Mouse (Mus musculus): ENCODE measurements at regions not wholly inside any gene's neighbourhood (a gene's known extent, or its start where the extent isn't known, plus 50 kb on each side); places are given as distances from the start of the nearest gene placed in this dataset.
"Not testable (repeated sequence)": the region's sequence is repeated elsewhere in the genome, so short reads cannot be mapped to it uniquely, and the experiment has no call there.

GRCm38 (mm10) chr13:10909122-10909751 lies 548.6 kb upstream of the Chrm3 start:
- intact Hi-C loops (cut with DNase I; ENCODE audit: low total_unique reads), result no loop called here
- no peak for DNase-seq

DNA sequence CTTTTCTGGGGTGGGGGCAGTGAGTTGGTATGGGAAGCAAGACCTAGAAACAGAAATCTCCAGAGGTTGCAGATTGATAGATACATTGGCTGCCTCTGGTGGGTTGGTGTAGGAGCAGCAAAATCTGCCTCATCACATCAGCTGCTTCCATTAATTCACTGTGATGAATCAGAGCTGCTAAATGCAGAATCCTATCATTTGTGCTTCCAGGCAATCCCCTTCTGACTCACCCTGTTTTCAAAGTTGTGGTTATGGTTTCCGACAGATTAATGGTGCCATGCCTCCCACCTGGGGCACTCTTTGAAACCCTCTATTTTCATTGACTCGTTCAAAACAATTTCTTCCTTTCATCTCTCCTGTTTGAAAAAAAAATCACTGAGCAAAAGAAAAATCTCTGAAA lies 507.2 kb upstream of the Chrm3 start:
- no peak for DNase-seq
- intact Hi-C loops (cut with DNase I; ENCODE audit: low total_unique reads), result no loop called here

DNA sequence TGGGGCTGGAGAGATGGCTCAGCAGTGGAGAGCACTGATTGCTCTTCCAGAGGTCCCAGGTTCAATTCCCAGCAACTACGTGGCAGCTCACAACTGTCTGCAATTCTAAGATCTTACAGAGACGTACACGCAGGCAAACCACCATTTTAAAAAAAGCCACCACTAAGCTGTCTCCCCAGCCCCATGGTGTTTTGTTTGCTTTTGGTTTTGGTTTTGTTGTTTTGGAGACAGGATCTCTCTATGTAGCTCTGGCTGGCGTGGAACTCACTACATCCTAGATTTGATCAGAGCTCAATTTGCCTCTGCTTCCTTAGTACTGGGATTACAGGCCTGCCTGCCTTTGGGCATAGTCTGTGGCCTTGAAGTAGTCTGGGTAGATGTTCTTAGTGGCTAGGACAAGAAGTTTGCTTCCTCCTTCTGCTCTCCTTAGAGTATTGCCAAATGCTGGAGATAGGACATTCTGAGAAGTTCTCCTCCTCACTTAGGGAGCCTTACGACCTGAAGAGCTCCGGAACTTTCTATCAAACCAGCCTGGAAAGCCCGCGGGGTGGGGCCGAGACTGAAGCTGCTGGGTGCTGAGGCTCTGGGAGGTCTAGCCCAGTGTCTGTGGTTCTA lies 495.4 kb upstream of the Chrm3 start:
- intact Hi-C loops (cut with DNase I; ENCODE audit: low total_unique reads), result not testable (repeated sequence)

GRCm38 (mm10) chr13:10845212-10845611 lies 484.6 kb upstream of the Chrm3 start:
- intact Hi-C loops (cut with DNase I; ENCODE audit: low total_unique reads), result no loop called here
- DNase-seq, result no peak

More for the DNA sequence above, 495.4 kb upstream of the Chrm3 start:
- DNase-seq, result not testable (repeated sequence)

DNA sequence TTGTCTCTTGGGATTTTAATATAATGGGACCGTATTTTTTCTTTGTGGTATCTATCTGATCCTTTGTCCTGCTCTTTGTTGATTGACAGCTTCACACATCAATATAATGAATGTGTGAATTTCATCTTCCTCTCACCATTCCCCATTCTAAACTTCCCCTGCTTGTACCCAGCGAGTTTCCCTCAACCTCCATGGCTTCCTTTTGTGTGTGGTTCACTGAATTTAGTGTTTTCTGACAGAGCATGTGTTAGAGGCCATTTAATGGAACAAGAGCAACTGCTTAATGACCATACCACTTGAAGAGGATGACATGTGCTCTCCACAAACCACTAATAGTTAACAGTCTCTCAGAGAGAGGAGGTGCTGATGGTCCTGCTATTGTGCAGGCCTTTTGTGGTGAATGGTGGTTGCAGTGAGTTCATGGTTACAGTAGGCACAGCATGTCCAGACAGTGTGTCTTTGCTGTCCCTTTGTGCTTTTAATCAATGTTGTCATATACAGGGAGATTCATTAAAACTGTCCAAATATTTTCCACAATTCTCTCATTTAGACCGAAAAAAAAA lies 438.8 kb upstream of the Chrm3 start:
- intact Hi-C loops (cut with DNase I; ENCODE audit: low total_unique reads), result no loop called here
- DNase-seq, result no peak
